Mouse (Mus musculus) left cerebral cortex, postnatal 4 days (tissue): ENCODE measurements at regions not wholly inside any gene's neighbourhood (a gene's known extent, or its start where the extent isn't known, plus 50 kb on each side); places are given as distances from the start of the nearest gene placed in this dataset.

Experiments used
- DNase-seq: peaks from one replicate; pipeline ENCODE4 v3.0.0-alpha.2; 2022
- intact Hi-C: fragments of 180-260 bp; cut with DNase I; formaldehyde crosslinking; loops from one replicate; pipeline ENCODE4 v1.15.1; 2025

- DNase-seq: no peak
- intact Hi-C loops: no loop called here
Measured at GRCm38 (mm10) chr7:119384670-119385241, 74.3 kb downstream of the Gp2 start.

GRCm38 (mm10) chr7:119379935-119380334 lies 79.2 kb downstream of the Gp2 start:
- intact Hi-C loops: no loop called here
- peak; percentile 62 for DNase-seq

- no peak for DNase-seq
- intact Hi-C loops: no loop called here
Measured at GRCm38 (mm10) chr7:119364268-119364596, 94.9 kb downstream of the Gp2 start.

GRCm38 (mm10) chr7:119363552-119364267 lies 95.4 kb downstream of the Gp2 start:
- intact Hi-C loops: no loop called here
- DNase-seq: peak; percentile 1

GRCm38 (mm10) chr7:119357338-119357737 lies 101.7 kb downstream of the Gp2 start:
- DNase-seq: no peak
- intact Hi-C loops: no loop called here

- intact Hi-C loops: no loop called here
- no peak for DNase-seq
Measured at GRCm38 (mm10) chr7:119356251-119356650, 102.8 kb downstream of the Gp2 start.

- intact Hi-C loops: no loop called here
- DNase-seq: peak; percentile 35
Measured at GRCm38 (mm10) chr7:119352571-119352970, 106.5 kb downstream of the Gp2 start.

GRCm38 (mm10) chr7:119350641-119351040 lies 108.4 kb downstream of the Gp2 start:
- no peak for DNase-seq
- intact Hi-C loops: no loop called here

GRCm38 (mm10) chr7:119343380-119343779 lies 115.7 kb downstream of the Gp2 start:
- intact Hi-C loops: no loop called here
- DNase-seq: no peak

- intact Hi-C loops: no loop called here
Measured at GRCm38 (mm10) chr7:119333102-119333501, 126.0 kb downstream of the Gp2 start.

GRCm38 (mm10) chr7:119330460-119331109 lies 128.5 kb downstream of the Gp2 start:
- DNase-seq: no peak
- intact Hi-C loops: no loop called here

More at GRCm38 (mm10) chr7:119333102-119333501, 126.0 kb downstream of the Gp2 start:
- DNase-seq: no peak

GRCm38 (mm10) chr7:119296307-119296706 lies 111.9 kb upstream of the Gpr139 start:
- no peak for DNase-seq
- intact Hi-C loops: no loop called here

- DNase-seq: no peak
- intact Hi-C loops: no loop called here
Measured at GRCm38 (mm10) chr7:119291442-119291841, 107.0 kb upstream of the Gpr139 start.

GRCm38 (mm10) chr7:119285290-119285689 lies 100.9 kb upstream of the Gpr139 start:
- peak; percentile 33 for DNase-seq
- intact Hi-C loops: no loop called here

- intact Hi-C loops: no loop called here
- DNase-seq: no peak
Measured at GRCm38 (mm10) chr7:119279896-119280661, 95.7 kb upstream of the Gpr139 start.

GRCm38 (mm10) chr7:119272621-119273020 lies 88.2 kb upstream of the Gpr139 start:
- DNase-seq: no peak
- intact Hi-C loops: no loop called here

- DNase-seq: no peak
- intact Hi-C loops: no loop called here
Measured at GRCm38 (mm10) chr7:119271427-119271826, 87.0 kb upstream of the Gpr139 start.

- no peak for DNase-seq
- intact Hi-C loops: no loop called here
Measured at GRCm38 (mm10) chr7:119270826-119271420, 86.5 kb upstream of the Gpr139 start.

- no peak for DNase-seq
- intact Hi-C loops: no loop called here
Measured at GRCm38 (mm10) chr7:119258222-119258621, 73.8 kb upstream of the Gpr139 start.

GRCm38 (mm10) chr7:119256916-119257315 lies 72.5 kb upstream of the Gpr139 start:
- no peak for DNase-seq
- intact Hi-C loops: no loop called here

GRCm38 (mm10) chr7:119252742-119253141 lies 68.3 kb upstream of the Gpr139 start:
- no peak for DNase-seq
- intact Hi-C loops: no loop called here
